Mouse (Mus musculus): ENCODE measurements around the gene Smc1a. TPM values are rescaled to one million over a fixed set of nuclear protein-coding genes. Genes with fewer than 3 reads are reported as not detected.

Smc1a gene
- polyA plus RNA-seq (2012; rRNA removed; ENCODE audit: low replicate concordance) = 24.5 and 40.2 TPM in 2 replicates

GRCm38 (mm10) chrX:152016151-152017145 lies at the start of gene Smc1a, which contains the start of gene Ribc1:
Gene Smc1a (plus strand): TSS chrX:152016428.
Gene Ribc1 (minus strand): TSS chrX:152016295.

DNA sequence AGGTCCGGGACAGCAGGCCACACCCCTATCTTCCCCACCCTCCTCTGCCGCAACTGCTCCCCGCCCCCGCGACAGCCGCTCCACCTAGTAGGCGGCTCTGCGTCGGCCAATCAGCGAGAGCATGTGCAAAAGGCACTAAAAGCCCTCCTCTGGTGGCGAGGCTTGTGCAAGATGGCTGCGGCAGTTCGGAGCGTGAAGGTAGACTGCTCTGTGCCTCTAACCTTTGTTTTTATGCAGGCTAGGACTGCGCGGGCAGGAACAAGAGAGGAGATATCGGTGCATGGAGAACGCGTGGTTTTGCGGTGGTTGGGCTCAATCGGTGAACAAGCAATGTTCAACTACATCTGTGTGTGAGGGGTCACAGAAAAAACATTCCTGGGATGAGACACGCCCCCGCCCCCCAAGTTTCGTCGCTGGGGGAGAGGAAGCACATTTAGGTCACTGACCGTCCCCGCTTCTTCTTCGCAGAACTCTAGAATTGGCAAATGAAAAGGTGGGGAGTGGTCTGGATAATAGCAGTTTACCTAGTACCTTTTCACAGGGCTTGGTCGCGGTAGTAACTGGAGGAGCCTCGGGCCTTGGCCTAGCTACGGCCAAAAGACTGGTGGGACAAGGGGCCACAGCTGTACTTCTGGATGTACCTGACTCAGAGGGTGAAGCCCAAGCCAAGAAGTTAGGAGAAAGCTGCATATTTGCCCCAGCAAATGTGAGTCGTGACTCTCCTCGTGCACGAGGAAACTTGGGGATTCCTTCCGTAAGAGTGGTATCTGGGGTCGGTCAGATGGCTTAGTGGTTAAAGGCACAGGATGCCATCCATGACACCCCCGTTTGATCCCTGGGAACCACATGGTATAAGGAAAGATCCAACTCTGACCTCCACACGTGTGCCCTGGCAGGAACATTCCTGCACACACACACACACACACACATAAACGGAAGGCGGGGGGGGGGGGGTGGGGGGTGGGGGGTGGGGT lies 14.2 kb upstream of the Smc1a start, which contains the start of gene Hsd17b10:
TSS of gene Hsd17b10 (plus strand) at position 109 of the 974 bp plus-strand sequence.

Other genes starting within 250 kb of the Smc1a start
- gene Huwe1, start 215.6 kb upstream of the Smc1a start, polyA plus RNA-seq (2012; rRNA removed; ENCODE audit: low replicate concordance) = 55.7 and 111 TPM in 2 replicates
- gene Hsd17b10, start 14.6 kb upstream of the Smc1a start, polyA plus RNA-seq (2012; rRNA removed; ENCODE audit: low replicate concordance) = 105 and 131 TPM in 2 replicates
- gene Ribc1, start 133 bp upstream of the Smc1a start, polyA plus RNA-seq (2012; rRNA removed; ENCODE audit: low replicate concordance) = 0.36 and 0.40 TPM in 2 replicates
- 14.9 and 16.6 TPM in 2 replicates for gene Iqsec2, start 127.8 kb downstream of the Smc1a start, polyA plus RNA-seq (2012; rRNA removed; ENCODE audit: low replicate concordance)
- gene Kdm5c, start 216.6 kb downstream of the Smc1a start, polyA plus RNA-seq (2012; rRNA removed; ENCODE audit: low replicate concordance) = 43.1 and 83.2 TPM in 2 replicates

Measured in subcutaneous adipose tissue, adult 2 months (tissue).